Mouse (Mus musculus) liver (tissue): ENCODE measurements around the gene Dlgap4.

Experiments
- DNase-seq: peaks from one replicate; pipeline ENCODE4 v3.0.0-alpha.2; 2020; ENCODE audit warnings: mixed read lengths

Gene Dlgap4

GRCm38 (mm10) chr2:156718793-156719192 is 105.3 kb downstream of the Dlgap4 start:
- DNase-seq: peak; percentile 35

- no peak for DNase-seq
Observed at GRCm38 (mm10) chr2:156719549-156720312, 106.2 kb downstream of the Dlgap4 start.

GRCm38 (mm10) chr2:156720313-156720674 is 106.8 kb downstream of the Dlgap4 start:
- peak; percentile 42 for DNase-seq

GRCm38 (mm10) chr2:156720675-156721553 is 107.4 kb downstream of the Dlgap4 start:
- DNase-seq: peak; percentile 97

DNA sequence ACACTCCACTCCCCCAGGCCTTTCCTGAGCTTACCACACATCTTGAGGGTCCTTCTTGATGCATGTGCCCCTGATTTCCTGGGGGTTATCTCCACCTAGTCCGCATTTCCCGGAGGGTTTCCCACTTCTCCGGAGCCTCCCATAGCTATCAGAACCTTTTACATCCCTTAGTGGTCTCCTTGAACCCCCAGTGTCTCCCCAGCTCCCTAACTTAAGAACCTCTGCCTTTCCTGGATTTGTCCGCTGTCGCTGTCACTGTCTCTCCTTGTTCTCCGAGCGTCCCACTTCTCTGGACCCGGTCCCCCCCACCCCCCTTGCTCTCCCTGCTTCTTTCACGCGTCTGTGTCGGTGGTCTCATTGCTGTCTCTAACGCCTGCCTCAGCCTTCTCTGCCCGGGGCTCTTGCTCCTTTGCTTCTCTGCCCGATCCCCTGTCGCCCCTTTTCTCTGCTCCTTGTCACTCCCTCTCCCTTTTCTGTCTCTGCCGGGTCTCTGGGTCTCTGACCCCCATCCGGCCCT is 108.1 kb downstream of the Dlgap4 start:
- no peak for DNase-seq

DNA sequence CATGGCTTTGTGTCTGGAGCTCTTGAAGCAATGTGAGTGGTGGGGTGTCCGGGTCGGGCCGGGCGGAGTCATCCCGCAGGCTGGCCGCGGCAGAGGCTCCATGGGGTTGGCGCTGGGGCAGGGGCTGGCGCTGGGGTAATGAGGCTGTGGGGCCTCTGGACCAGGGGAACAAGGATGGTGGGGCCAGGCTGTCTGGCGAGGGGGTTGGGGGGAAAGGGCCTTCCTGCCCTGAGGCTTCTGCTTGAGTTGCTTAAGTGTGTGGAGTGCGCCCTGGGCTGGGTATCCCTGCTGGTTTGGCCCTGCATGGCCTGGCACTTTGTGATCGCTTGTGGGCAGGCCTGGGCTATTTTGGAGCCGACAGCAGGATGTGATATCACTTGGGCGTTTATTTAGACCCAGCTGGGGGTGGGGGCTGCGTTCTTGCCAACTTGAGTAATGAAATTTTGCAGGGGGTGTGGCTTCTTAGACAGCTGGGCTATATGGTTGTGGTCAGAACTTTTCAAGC is 108.6 kb downstream of the Dlgap4 start:
- DNase-seq: peak; percentile 45

DNA sequence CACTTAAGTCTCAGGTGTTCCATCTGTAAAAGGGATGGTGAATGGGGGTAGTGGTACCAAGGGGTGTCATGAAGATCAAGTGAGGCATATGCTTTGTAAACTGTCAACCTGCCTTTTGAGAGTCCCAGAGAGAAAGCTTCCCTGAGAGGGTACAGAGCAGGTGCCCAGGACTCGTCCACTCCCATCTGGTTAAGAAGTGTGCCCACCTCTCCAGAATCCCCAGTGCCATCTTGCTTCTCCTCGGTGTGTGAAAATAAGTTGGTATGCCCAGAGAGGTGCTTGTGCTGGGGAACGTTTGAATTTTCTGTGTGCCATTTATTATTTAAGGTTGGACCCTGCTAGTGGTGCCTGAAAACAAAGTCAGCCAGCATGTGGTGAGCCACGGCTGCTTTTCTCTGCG is 109.2 kb downstream of the Dlgap4 start:
- DNase-seq: no peak

DNA sequence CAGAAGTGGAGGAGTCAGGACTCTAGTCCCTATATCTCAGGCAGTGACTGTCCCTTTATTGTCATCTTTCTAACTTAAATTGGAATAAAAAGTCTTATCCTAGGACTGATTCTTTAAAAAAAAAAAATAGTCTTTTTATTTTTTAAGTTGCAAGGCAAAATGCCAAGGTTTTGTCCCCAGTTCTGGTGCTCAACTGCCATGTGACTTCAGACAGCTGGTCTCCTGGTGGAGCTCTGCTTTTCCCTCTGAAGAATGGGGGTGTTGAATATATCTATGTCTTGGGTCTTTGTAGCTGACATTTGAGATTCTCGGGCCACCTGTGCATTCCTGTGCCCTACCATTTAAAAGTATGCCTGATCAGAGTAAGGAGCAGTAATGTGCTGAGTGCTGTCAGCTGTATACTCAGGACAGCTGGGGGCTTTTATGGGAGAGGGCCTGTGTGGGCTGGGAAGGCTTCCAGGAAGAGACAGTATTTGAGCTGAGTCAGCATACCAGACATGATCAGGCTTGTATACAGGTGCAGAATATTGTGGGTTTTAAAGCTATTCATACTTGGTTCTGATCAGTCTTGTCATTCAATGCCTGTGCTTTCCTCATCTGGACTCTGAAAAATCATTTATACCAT is 110.5 kb downstream of the Dlgap4 start:
- DNase-seq: no peak

GRCm38 (mm10) chr2:156724871-156725270 is 111.4 kb downstream of the Dlgap4 start:
- DNase-seq: no peak

GRCm38 (mm10) chr2:156726344-156726743 is 112.8 kb downstream of the Dlgap4 start:
- DNase-seq: no peak

DNA sequence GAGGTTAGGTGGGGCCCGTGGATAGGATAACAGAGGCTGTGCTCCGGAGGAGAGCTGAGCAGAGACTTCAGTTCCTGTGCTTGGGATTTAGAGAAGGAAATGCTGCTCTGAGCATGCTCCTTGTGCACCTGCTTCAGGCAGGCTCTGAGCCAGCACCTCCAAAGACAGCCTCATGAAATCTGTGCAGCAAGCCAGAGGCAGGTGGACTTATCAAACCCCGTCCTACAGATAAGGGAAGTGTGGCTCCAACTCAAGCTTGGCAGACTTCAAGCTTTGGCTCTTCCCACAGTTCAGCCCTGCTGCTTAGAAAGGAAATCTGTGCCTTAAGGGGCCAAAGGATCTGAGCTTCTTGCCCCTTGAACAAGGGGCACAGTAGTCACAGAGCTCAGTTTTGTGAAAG is 113.4 kb downstream of the Dlgap4 start:
- DNase-seq: no peak

GRCm38 (mm10) chr2:156729537-156730469 is 116.3 kb downstream of the Dlgap4 start:
- DNase-seq: peak; percentile 40

DNA sequence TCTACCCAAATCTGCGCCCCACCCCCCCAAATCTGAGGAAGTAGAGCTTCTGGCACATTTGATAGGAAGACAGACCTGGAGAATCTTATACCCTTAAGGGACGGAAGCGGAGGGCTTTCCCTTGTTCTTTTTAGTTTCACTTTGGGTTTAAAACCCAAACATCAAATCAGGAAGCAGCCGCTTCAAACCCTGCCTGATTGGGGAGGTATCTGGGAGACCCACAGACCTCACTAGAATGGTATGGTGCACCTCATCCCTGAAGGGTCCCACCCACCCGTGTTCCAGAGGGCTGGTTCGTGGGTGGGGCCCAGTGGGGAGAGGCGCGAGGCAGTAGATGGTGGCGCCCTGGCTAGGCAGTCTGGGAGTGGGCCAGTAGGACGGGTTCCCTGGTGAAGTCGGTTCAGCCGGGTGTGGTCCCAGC is 117.0 kb downstream of the Dlgap4 start:
- DNase-seq: peak; percentile 22

- DNase-seq: no peak
Observed at GRCm38 (mm10) chr2:156731592-156731991, 118.1 kb downstream of the Dlgap4 start.

DNA sequence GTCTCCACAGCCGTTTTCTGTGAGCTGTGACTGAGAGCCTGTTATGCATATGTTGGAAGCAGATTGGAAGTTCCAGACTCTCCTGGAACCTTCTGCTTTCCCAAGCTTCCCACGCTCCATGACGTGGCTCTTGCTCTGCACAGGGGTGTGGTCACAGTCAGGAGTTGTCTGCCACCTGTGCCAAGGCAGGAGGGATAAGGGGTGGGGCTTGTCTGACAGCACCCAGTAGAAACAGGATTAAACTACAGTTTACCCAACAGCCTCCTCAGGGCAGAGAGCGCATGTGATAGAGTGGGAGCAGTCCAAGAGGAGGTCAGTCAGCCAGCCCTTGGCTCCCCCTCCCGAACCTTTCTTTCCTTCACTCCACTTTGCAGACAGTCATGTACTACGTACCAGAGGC is 118.6 kb downstream of the Dlgap4 start:
- no peak for DNase-seq

DNA sequence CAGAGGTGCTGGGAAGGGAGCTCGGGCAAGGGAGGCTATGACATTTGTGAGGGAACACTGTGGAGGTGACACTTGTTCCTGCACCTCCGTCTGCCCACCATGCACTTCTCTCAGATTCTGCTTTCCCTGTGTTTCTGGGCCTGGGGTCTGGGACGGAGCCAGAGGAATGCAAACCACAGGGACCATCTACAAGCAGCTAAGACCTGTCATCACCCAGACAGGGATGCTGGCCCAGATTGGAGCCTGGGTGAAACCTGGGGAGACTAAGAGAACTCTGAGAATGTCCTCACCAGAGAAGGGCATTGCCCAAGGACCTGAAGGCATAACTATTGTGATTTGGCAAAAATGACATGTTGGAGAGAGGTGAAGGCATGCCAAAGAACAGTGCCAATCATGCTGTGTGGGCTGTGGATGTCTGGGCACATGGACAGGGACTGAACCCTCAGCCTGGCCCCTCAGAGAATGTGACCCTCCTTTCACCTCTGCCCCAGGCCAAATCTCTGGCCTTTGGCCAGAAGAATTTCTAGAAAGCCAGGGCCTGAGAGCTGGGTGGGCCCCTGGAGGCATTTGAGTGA is 122.3 kb downstream of the Dlgap4 start:
- DNase-seq: no peak

DNA sequence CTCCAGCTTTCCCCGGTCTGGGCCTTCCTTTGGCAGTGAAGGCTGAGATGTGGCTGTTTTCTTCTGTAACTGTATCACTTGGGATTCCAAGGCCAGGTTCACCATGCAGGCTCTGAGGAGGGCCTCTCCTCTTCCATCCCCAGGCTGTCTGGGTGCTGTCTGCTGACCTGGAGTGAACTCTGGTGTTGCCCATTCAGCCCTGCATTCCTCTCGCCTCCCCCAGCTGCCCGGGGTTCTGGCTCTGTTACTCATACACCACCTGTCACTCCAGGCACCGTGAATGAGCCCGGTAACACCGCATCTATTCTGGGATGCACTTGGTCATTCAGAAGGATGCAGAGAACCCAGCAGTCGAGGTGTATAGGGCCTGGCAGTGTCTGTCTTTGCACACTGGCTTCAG is 123.3 kb downstream of the Dlgap4 start:
- no peak for DNase-seq

DNA sequence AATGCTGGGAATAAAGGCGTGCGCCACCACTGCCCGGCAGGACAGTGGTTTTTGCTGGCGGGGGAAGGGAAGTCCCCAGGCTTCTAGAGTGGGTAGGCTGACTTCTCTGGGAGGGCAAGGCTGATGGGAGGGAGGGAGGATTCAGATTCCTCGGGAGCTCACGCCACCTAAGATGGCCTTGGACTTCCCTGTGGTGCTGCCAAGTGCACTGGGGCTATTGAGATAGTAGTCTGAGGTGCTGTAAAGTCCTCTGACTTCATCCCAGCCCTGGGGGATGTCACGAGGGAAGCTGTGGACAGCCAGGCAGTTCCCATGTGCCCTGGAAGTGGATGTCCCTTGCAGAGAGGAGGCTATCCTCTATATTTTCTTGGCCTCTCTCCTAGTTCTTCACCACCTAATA is 124.5 kb downstream of the Dlgap4 start:
- DNase-seq: no peak

GRCm38 (mm10) chr2:156741265-156741664 is 127.8 kb downstream of the Dlgap4 start:
- DNase-seq: no peak

GRCm38 (mm10) chr2:156741998-156742397 is 128.5 kb downstream of the Dlgap4 start:
- no peak for DNase-seq

GRCm38 (mm10) chr2:156743248-156743647 is 129.7 kb downstream of the Dlgap4 start:
- no peak for DNase-seq

DNA sequence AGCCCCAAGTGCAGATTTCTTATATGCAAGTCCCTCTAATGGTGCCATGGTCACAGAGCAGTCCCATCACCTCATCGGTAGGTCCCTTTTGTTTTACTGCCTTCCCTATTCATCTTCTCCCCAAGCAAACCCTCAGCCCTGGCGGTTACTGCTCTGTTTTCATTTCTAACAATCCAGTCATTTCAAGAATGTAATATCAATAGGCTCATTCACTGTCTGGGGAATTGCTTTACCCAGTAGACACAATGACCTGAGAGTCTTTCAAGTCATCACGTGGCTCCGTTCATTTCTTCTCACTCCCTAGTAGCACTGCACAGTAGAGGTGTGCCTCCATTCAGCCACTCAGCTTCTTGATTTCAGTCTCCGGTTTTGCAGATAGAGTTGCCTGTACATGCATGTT is 130.9 kb downstream of the Dlgap4 start:
- DNase-seq: no peak
